Mouse (Mus musculus) heart, embryonic 14.5 days (tissue): ENCODE measurements at regions not wholly inside any gene's neighbourhood (a gene's known extent, or its start where the extent isn't known, plus 50 kb on each side); places are given as distances from the start of the nearest gene placed in this dataset.

ENCODE experiments used
- ATAC-seq: fragments of 200-750 bp; cut with Nextera tagmentation; 2 replicates; pipeline ENCODE4 v1.8.0; 2017; ENCODE audit warnings: low read depth, moderate TSS enrichment; ENCODE audit not compliant: insufficient number of reproducible peaks, insufficient read depth, low FRiP score
- H3K27ac ChIP-seq, 2 experiments: fragments of 200-500 bp in 1 of 2; fragments of 300-500 bp in 1 of 2; sonication (generic) in 1 of 2; replicated peaks in 1 of 2; 2 replicates each; pipeline ENCODE4 v1.5.1; 2012 to 2014; ENCODE audit warnings: low read depth in 2 of 2, low read length in 2 of 2, control low read depth in 1 of 2, mild to moderate bottlenecking in 1 of 2, mixed read lengths in 1 of 2; ENCODE audit not compliant: control insufficient read depth in 1 of 2, insufficient read depth in 1 of 2
- H3K27me3 ChIP-seq: fragments of 300-500 bp; sonication (generic); 2 replicates; pipeline ENCODE4 v1.6.1; 2014; ENCODE audit warnings: mild to moderate bottlenecking, low read length, control low read depth; ENCODE audit not compliant: control insufficient read depth, insufficient read depth
- H3K36me3 ChIP-seq: fragments of 300-500 bp; sonication (generic); 2 replicates; pipeline ENCODE4 v1.6.1; 2014; ENCODE audit warnings: mild to moderate bottlenecking, control low read depth, low read length, mixed read lengths; ENCODE audit not compliant: control insufficient read depth, insufficient read depth
- H3K4me1 ChIP-seq, 2 experiments: fragments of 200-500 bp in 1 of 2; fragments of 300-500 bp in 1 of 2; sonication (generic) in 1 of 2; 2 replicates each; pipeline ENCODE4 v1.6.1; 2012 to 2014; ENCODE audit warnings: low read length in 2 of 2, control low read depth in 1 of 2, mixed read lengths in 1 of 2; ENCODE audit not compliant: control insufficient read depth in 2 of 2, insufficient read depth in 2 of 2
- H3K4me2 ChIP-seq: fragments of 300-500 bp; sonication (generic); 2 replicates; pipeline ENCODE4 v1.6.1; 2014; ENCODE audit warnings: mild to moderate bottlenecking, low read length
- H3K4me3 ChIP-seq, 2 experiments: fragments of 200-500 bp in 1 of 2; fragments of 300-500 bp in 1 of 2; sonication (generic) in 1 of 2; 2 replicates each; pipeline ENCODE4 v1.5.1; 2012 to 2014; ENCODE audit warnings: low read length in 2 of 2, mild to moderate bottlenecking in 2 of 2, control low read depth in 1 of 2, low read depth in 1 of 2, moderate library complexity in 1 of 2; ENCODE audit not compliant: control insufficient read depth in 1 of 2, insufficient read depth in 1 of 2
- H3K9ac ChIP-seq: fragments of 300-500 bp; sonication (generic); 2 replicates; pipeline ENCODE4 v1.6.1; 2014; ENCODE audit warnings: mild to moderate bottlenecking, low read length
- H3K9me3 ChIP-seq: fragments of 300-500 bp; sonication (generic); 2 replicates; pipeline ENCODE4 v1.6.1; 2016; ENCODE audit warnings: low read length, control low read depth; ENCODE audit not compliant: control insufficient read depth
- WGBS: fragments of 180-500 bp; shearing (Covaris S2); extraction: QIAGEN DNeasy Blood & Tissue Kit; methylation state at CpG from one replicate; pipeline ENCODE4 v1.1.7; 2014; 5-methylcytosine and 5-hydroxymethylcytosine counted together

GRCm38 (mm10) chrX:157021851-157022250 is 393.3 kb downstream of the Phex start:
- H3K27me3 ChIP-seq = no peaks in the 10 kb centered on the region
- no peaks in the 10 kb centered on the region for H3K4me1 ChIP-seq
- no peak for ATAC-seq
- no peak overlapping the region for H3K4me3 ChIP-seq
- no peak overlapping the region for H3K27ac ChIP-seq
- H3K4me2 ChIP-seq = no peak overlapping the region
- no peaks in the 10 kb centered on the region for H3K36me3 ChIP-seq
- WGBS = 58% methylated on average over 1 of the region's 1 CpGs
- no peak overlapping the region for H3K9ac ChIP-seq
- no peaks in the 10 kb centered on the region for H3K9me3 ChIP-seq

- Histone ChIP-seq H3K27ac (no peak overlapping the region), H3K9ac (no peak overlapping the region), H3K9me3 (no peaks in the 10 kb centered on the region), H3K27me3 (no peaks in the 10 kb centered on the region), H3K4me2 (no peak overlapping the region), H3K4me1 (no peaks in the 10 kb centered on the region), H3K4me3 (no peak overlapping the region), H3K36me3 (no peaks in the 10 kb centered on the region)
- WGBS = 68% methylated on average over 3 of the region's 3 CpGs
- no peak for ATAC-seq
Measured at GRCm38 (mm10) chrX:157020337-157020736, 394.8 kb downstream of the Phex start.

- WGBS = 71% methylated on average over 2 of the region's 2 CpGs
- no peaks in the 10 kb centered on the region for H3K36me3 ChIP-seq
- no peak overlapping the region for H3K4me2 ChIP-seq
- H3K27ac ChIP-seq = no peak overlapping the region
- H3K4me3 ChIP-seq = no peak overlapping the region
- no peaks in the 10 kb centered on the region for H3K4me1 ChIP-seq
- no peaks in the 10 kb centered on the region for H3K27me3 ChIP-seq
- H3K9me3 ChIP-seq = no peaks in the 10 kb centered on the region
- H3K9ac ChIP-seq = no peak overlapping the region
- ATAC-seq = no peak
Measured at GRCm38 (mm10) chrX:156989986-156990518, 425.1 kb downstream of the Phex start.

- Histone ChIP-seq H3K9ac (no peak overlapping the region), H3K27me3 (no peaks in the 10 kb centered on the region), H3K9me3 (no peaks in the 10 kb centered on the region), H3K4me3 (no peak overlapping the region), H3K27ac (no peak overlapping the region), H3K36me3 (no peaks in the 10 kb centered on the region), H3K4me1 (no peaks in the 10 kb centered on the region), H3K4me2 (no peak overlapping the region)
- 79% methylated on average over 1 of the region's 1 CpGs for WGBS
- no peak for ATAC-seq
Measured at GRCm38 (mm10) chrX:156947093-156947492, 468.0 kb downstream of the Phex start.

- no peaks in the 10 kb centered on the region for H3K36me3 ChIP-seq
Measured at GRCm38 (mm10) chrX:156944223-156944622, 470.9 kb downstream of the Phex start.

GRCm38 (mm10) chrX:156913363-156913762 is 501.7 kb downstream of the Phex start:
- H3K9me3 ChIP-seq = no peaks in the 10 kb centered on the region
- H3K27me3 ChIP-seq = no peaks in the 10 kb centered on the region
- H3K27ac ChIP-seq = no peak overlapping the region
- 59% methylated on average over 1 of the region's 1 CpGs for WGBS
- no peak overlapping the region for H3K4me3 ChIP-seq
- H3K9ac ChIP-seq = no peak overlapping the region
- no peaks in the 10 kb centered on the region for H3K36me3 ChIP-seq
- no peak for ATAC-seq
- H3K4me2 ChIP-seq = no peak overlapping the region
- H3K4me1 ChIP-seq = no peaks in the 10 kb centered on the region

More at GRCm38 (mm10) chrX:156944223-156944622, 470.9 kb downstream of the Phex start:
- Histone ChIP-seq H3K4me3 (no peak overlapping the region), H3K4me2 (no peak overlapping the region), H3K4me1 (no peaks in the 10 kb centered on the region), H3K27me3 (no peaks in the 10 kb centered on the region), H3K9me3 (no peaks in the 10 kb centered on the region), H3K27ac (no peak overlapping the region), H3K9ac (no peak overlapping the region)
- WGBS = 67% methylated on average over 1 of the region's 1 CpGs
- ATAC-seq = no peak
